Mouse (Mus musculus) megakaryocyte, embryonic 14.5 days (primary cell): ENCODE data around the gene Pik3r3.

Source experiments
- FLI1 ChIP-seq: IDR thresholded peaks from 2 replicates; pipeline ENCODE4 v1.6.1; 2012; ENCODE audit warnings: low read length, inconsistent platforms, mixed read lengths
- GATA1 ChIP-seq: IDR thresholded peaks from 3 replicates; pipeline ENCODE4 v1.6.1; 2012; ENCODE audit warnings: mixed read lengths, low read length, inconsistent platforms, borderline replicate concordance

DNA sequence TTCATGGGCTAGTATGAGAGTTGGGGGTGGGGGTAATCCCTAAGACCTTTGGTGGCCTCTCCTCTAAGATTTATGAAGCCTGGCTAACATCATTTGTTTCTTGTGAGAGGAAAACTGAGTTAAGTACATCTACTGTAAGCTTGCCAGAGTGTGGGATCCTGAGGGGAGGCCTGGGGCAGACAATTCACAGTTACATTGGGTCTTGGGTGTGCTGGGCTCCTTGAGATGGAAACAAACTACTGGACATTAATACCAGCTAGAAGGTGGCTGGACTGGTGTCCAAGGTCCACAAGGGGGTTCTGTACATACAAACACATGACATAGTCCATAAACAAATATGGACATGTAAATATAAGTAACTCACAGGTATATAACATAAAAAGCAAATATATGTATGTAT lies 46.3 kb upstream of the Pik3r3 start:
- TF ChIP-seq GATA1 (no peak), FLI1 (no peak)
